Comparison of ENCODE assay signal across 8 mouse cellular contexts in genomic region chr10:80304862-80305261, GRCm38 (mm10). TPM values are rescaled to one million over a fixed set of nuclear protein-coding genes. Genes with fewer than 3 reads are reported as not detected.
DNase-seq lines count a peak whose midpoint lies in the region; ATAC-seq and TF ChIP-seq lines count a peak whose summit lies in the region.

No protein-coding gene starts in this region.

- ATAC-seq in CD4-positive, CD25-positive, alpha-beta regulatory T cell, adult 4 months, result peak; percentile 64
- no peak for ATAC-seq in hindbrain, embryonic 16.5 days
- ATAC-seq in liver, postnatal 0 days, result peak; percentile 54

- no peak overlapping the region for H3K4me3 ChIP-seq in hindbrain, embryonic 16.5 days (ENCODE audit: low read length)
- peak overlapping the region; percentile 12; the same call in 1 of the 2 replicates for H3K4me3 ChIP-seq in liver, postnatal 0 days (ENCODE audit: low read depth, low read length)
- H3K4me3 ChIP-seq in left cerebral cortex, adult 2 months, result no peak overlapping the region

- no peak for TF ChIP-seq EP300 in liver, postnatal 0 days (IDR thresholded peaks at IDR 0.05; ENCODE audit: low read depth)

- no peak overlapping the region for H3K27ac ChIP-seq in hindbrain, embryonic 16.5 days (ENCODE audit: low read depth, low read length)
- no peak overlapping the region for H3K27ac ChIP-seq in liver, postnatal 0 days (ENCODE audit: low read depth)
- no peak overlapping the region for H3K27ac ChIP-seq in left cerebral cortex, adult 2 months

- intact Hi-C loops in left cerebral cortex, adult 2 months (cut with DNase I), result no loop called here

- H3K9me3 ChIP-seq in hindbrain, embryonic 16.5 days (ENCODE audit: control insufficient read depth, low read length), result no peaks in the 10 kb centered on the region
- H3K9me3 ChIP-seq in liver, postnatal 0 days (ENCODE audit: low read length), result no peaks in the 10 kb centered on the region

- no peaks in the 10 kb centered on the region for H3K27me3 ChIP-seq in hindbrain, embryonic 16.5 days (replicated peaks; ENCODE audit: control insufficient read depth, insufficient read depth, low read length)
- H3K27me3 ChIP-seq in liver, postnatal 0 days (ENCODE audit: insufficient read depth, low read length), result peaks cover 52% of the 10 kb centered on the region

- peaks cover 36% of the 10 kb centered on the region for H3K4me1 ChIP-seq in hindbrain, embryonic 16.5 days (ENCODE audit: control insufficient read depth, insufficient read depth, low read depth, low read length)
- peaks cover 10% of the 10 kb centered on the region; the same call in 1 of the 2 replicates for H3K4me1 ChIP-seq in liver, postnatal 0 days (ENCODE audit: insufficient read depth)

- H3K9ac ChIP-seq in hindbrain, embryonic 16.5 days (ENCODE audit: low read depth, low read length), result peak overlapping the region; percentile 45; the same call in 1 of the 2 replicates
- no peak overlapping the region; the same call in 1 of the 2 replicates for H3K9ac ChIP-seq in liver, postnatal 0 days (replicated peaks)

- no peak for TF ChIP-seq CTCF in liver, postnatal 0 days (IDR thresholded peaks at IDR 0.05; ENCODE audit: low read depth)
- no peak for TF ChIP-seq CTCF in left cerebral cortex, adult 2 months (IDR thresholded peaks at IDR 0.05)

- DNase-seq in WW6 (ENCODE audit: low read depth, low spot score), result peak; percentile 72
- DNase-seq in liver, postnatal 0 days, result peak; percentile 81
- DNase-seq in spleen, adult 12 weeks (ENCODE audit: low spot score), result peak; percentile 51
- no peak for DNase-seq in left cerebral cortex, adult 2 months (ENCODE audit: extremely low spot score in 1 of 2, low spot score in 2 of 2)
- no peak for DNase-seq in urinary bladder, postnatal 10 days (ENCODE audit: low spot score)
- no peak for DNase-seq in gastrocnemius, postnatal 10 days

- 28% methylated on average over 25 of the region's 25 CpGs for WGBS in hindbrain, embryonic 16.5 days
- 6% methylated on average over 25 of the region's 25 CpGs for WGBS in liver, postnatal 0 days (ENCODE audit: insufficient replicate concordance)

- peak overlapping the region; percentile 31 for H3K4me2 ChIP-seq in hindbrain, embryonic 16.5 days (ENCODE audit: low read length)
- peak overlapping the region; percentile 39 for H3K4me2 ChIP-seq in liver, postnatal 0 days (ENCODE audit: low read depth, low read length)

- H3K36me3 ChIP-seq in hindbrain, embryonic 16.5 days (ENCODE audit: control insufficient read depth, insufficient read depth, low read length), result peaks cover 50% of the 10 kb centered on the region
- H3K36me3 ChIP-seq in liver, postnatal 0 days (replicated peaks; ENCODE audit: insufficient read depth, low read length), result no peaks in the 10 kb centered on the region

RNA-seq across cellular contexts. Expression of gene Apc2, which starts 9.1 kb away (rescaled TPM):
- polyA plus RNA-seq in CD4-positive, CD25-positive, alpha-beta regulatory T cell, adult 4 months (2017; shearing (Covaris generic)), result under 1 TPM in 1 of 2 experiments, not detected in 1; 0.16 TPM
- 139 and 149 TPM in 2 replicates for polyA plus RNA-seq in hindbrain, embryonic 16.5 days (2015; fragmentation: Nextera tagmentation; extraction: Ambion mirVana)
- polyA plus RNA-seq in liver, postnatal 0 days (2015; fragmentation: Nextera tagmentation; extraction: Ambion mirVana), result 0.05 and 0.20 TPM in 2 replicates
- 100 to 1,000 TPM; 111 to 113 TPM for total RNA-seq in left cerebral cortex, adult 2 months (2021)
- under 1 TPM; 0.87 to 0.95 TPM for total RNA-seq in gastrocnemius, postnatal 10 days (2021)

RNA-seq across cellular contexts. Expression of gene Rps15, which starts 12.6 kb away (rescaled TPM):
- polyA plus RNA-seq in CD4-positive, CD25-positive, alpha-beta regulatory T cell, adult 4 months (2017; shearing (Covaris generic)), result 1,000 to 10,000 TPM; 1,622 to 1,794 TPM
- polyA plus RNA-seq in hindbrain, embryonic 16.5 days (2015; fragmentation: Nextera tagmentation; extraction: Ambion mirVana), result 491 and 527 TPM in 2 replicates
- polyA plus RNA-seq in liver, postnatal 0 days (2015; fragmentation: Nextera tagmentation; extraction: Ambion mirVana), result 453 and 466 TPM in 2 replicates
- 100 to 1,000 TPM; 816 to 913 TPM for total RNA-seq in left cerebral cortex, adult 2 months (2021)
- 100 to 1,000 TPM; 952 to 954 TPM for total RNA-seq in gastrocnemius, postnatal 10 days (2021)

RNA-seq across cellular contexts. Expression of gene 2310011J03Rik, which starts 15.5 kb away (rescaled TPM):
- polyA plus RNA-seq in CD4-positive, CD25-positive, alpha-beta regulatory T cell, adult 4 months (2017; shearing (Covaris generic)), result 10 to 100 TPM; 47.1 to 59.9 TPM
- polyA plus RNA-seq in hindbrain, embryonic 16.5 days (2015; fragmentation: Nextera tagmentation; extraction: Ambion mirVana), result 31.7 and 32.8 TPM in 2 replicates
- polyA plus RNA-seq in liver, postnatal 0 days (2015; fragmentation: Nextera tagmentation; extraction: Ambion mirVana), result 25.5 and 27.4 TPM in 2 replicates
- total RNA-seq in left cerebral cortex, adult 2 months (2021), result 10 to 100 TPM; 26.3 to 26.9 TPM
- total RNA-seq in gastrocnemius, postnatal 10 days (2021), result 10 to 100 TPM; 10.5 to 13.1 TPM

RNA-seq across cellular contexts. Expression of gene Pcsk4, which starts 24.4 kb away (rescaled TPM):
- polyA plus RNA-seq in CD4-positive, CD25-positive, alpha-beta regulatory T cell, adult 4 months (2017; shearing (Covaris generic)), result 10 to 100 TPM; 11.9 to 12.3 TPM
- polyA plus RNA-seq in hindbrain, embryonic 16.5 days (2015; fragmentation: Nextera tagmentation; extraction: Ambion mirVana), result 8.1 and 8.5 TPM in 2 replicates
- polyA plus RNA-seq in liver, postnatal 0 days (2015; fragmentation: Nextera tagmentation; extraction: Ambion mirVana), result 5.6 TPM in 2 replicates
- 1 to 10 TPM; 4.0 to 5.4 TPM for total RNA-seq in left cerebral cortex, adult 2 months (2021)
- 1 to 10 TPM in 1 of 2 experiments, under 1 TPM in 1; 0.75 to 1.5 TPM for total RNA-seq in gastrocnemius, postnatal 10 days (2021)

RNA-seq across cellular contexts. Expression of gene Reep6, which starts 24.9 kb away (rescaled TPM):
- polyA plus RNA-seq in CD4-positive, CD25-positive, alpha-beta regulatory T cell, adult 4 months (2017; shearing (Covaris generic)), result under 1 TPM in 1 of 2 experiments, not detected in 1; 0.51 TPM
- polyA plus RNA-seq in hindbrain, embryonic 16.5 days (2015; fragmentation: Nextera tagmentation; extraction: Ambion mirVana), result 7.5 and 7.6 TPM in 2 replicates
- 167 and 174 TPM in 2 replicates for polyA plus RNA-seq in liver, postnatal 0 days (2015; fragmentation: Nextera tagmentation; extraction: Ambion mirVana)
- 10 to 100 TPM; 13.5 to 13.6 TPM for total RNA-seq in left cerebral cortex, adult 2 months (2021)
- 1 to 10 TPM; 2.1 to 2.4 TPM for total RNA-seq in gastrocnemius, postnatal 10 days (2021)

Comparison
In these comparisons a context has a peak if more than half of its experiments do, and no peak if none do; other contexts are left out.
1. DNase-seq: peak in WW6 (single experiment), liver, postnatal 0 days (single experiment) and spleen, adult 12 weeks (single experiment); none in left cerebral cortex, adult 2 months (0 of 2), urinary bladder, postnatal 10 days (single experiment) and gastrocnemius, postnatal 10 days (single experiment).
2. RNA of gene Apc2, which starts 9.1 kb away (polyA plus RNA-seq): 139 to 149 TPM in hindbrain, embryonic 16.5 days; 0.16 TPM in CD4-positive, CD25-positive, alpha-beta regulatory T cell, adult 4 months and 0.05 to 0.20 TPM in liver, postnatal 0 days; every median in the first group is over 100 times any median in the second.